Mouse (Mus musculus) ES-Bruce4 (cell line): ENCODE data around the gene Large1.

ENCODE experiments used
- CTCF ChIP-seq: IDR thresholded peaks from one replicate; pipeline ENCODE4 v1.8.1; 2011; ENCODE audit warnings: low read depth, low read length
- EP300 ChIP-seq: IDR thresholded peaks from 2 replicates; pipeline ENCODE4 v1.6.1; 2011; ENCODE audit warnings: low read depth, low read length; ENCODE audit not compliant: insufficient read depth
- POLR2A ChIP-seq: IDR thresholded peaks from one replicate; pipeline ENCODE4 v1.8.1; 2011; ENCODE audit warnings: low read length; ENCODE audit not compliant: insufficient read depth

- TF ChIP-seq POLR2A (no peak), CTCF (no peak), EP300 (no peak)
Measured at GRCm38 (mm10) chr8:72846881-72847280, 506.5 kb downstream of the Large1 start.
